In genomic region chr1:165804133-165804532, GRCm38 (mm10) we compare ENCODE assay signal across 16 mouse cellular contexts. TPM values are rescaled to one million over a fixed set of nuclear protein-coding genes. Genes with fewer than 3 reads are reported as not detected.
"Had no signal": no experiment of that assay in that cellular context is flagged by ENCODE, and none has a peak within 500 bp of the region (broad histone marks: within the 10 kb centered on the region; RNA-seq: fewer than 3 reads in every experiment).

No protein-coding gene starts in this region.

- DNase-seq: gastrocnemius, postnatal 14 days; heart, adult 18-20 months; heart, postnatal 4 days; kidney, adult 18-20 months; kidney, adult 8-10 months; kidney, postnatal 10 days; kidney, postnatal 25 days; kidney, postnatal 4 days; liver had no signal

- ATAC-seq: hindbrain, embryonic 16.5 days; intestine, embryonic 15.5 days; intestine, postnatal 0 days had no signal

RNA-seq across cellular contexts. Expression of gene Cd247, which starts 15.7 kb away (rescaled TPM):
- total RNA-seq: layer of hippocampus, adult 2 months; layer of hippocampus, postnatal 25 days; left cerebral cortex, adult 2 months; left cerebral cortex, postnatal 14 days had no signal
